Mouse (Mus musculus): Measurements from ENCODE around the gene Gzmm. TPM values are rescaled to one million over a fixed set of nuclear protein-coding genes. Genes with fewer than 3 reads are reported as not detected.
"Not testable (repeated sequence)": the region's sequence is repeated elsewhere in the genome, so short reads cannot be mapped to it uniquely, and the experiment has no call there.

Gene Gzmm
- polyA plus RNA-seq, 1 experiment from 2014 or later = not detected

- peaks cover 44% of the 10 kb centered on the region for H3K36me3 ChIP-seq (ENCODE audit: inconsistent target)
- no peak overlapping the region for H3K27ac ChIP-seq
- H3K4me3 ChIP-seq (ENCODE audit: inconsistent target) = no peak overlapping the region
- H3K79me2 ChIP-seq (ENCODE audit: inconsistent target) = peaks cover 46% of the 10 kb centered on the region
- WGBS (ENCODE audit: missing documents) = 94% methylated on average over 2 of the region's 2 CpGs
Observed at GRCm38 (mm10) chr10:79686219-79686618, 2.6 kb upstream of the Gzmm start.

DNA sequence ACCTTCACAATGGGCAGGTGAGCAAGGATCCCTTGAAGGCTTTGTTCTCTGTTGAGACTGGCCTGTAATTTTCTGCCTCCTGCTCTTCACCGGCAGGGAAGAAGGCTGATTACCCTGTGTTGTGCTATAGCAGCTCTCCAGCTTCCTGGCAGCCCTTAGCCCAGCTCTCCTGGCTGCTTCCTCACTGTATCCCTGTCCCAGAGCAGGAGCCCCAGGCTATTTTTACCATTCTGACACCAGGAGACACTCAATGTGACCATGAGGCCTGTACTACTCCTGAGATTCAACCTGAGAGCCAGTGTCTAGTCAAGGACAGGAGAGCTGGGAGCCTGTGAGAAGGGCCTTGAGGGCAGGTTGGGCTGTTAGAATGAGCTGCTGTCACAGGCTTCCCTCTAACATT is 2.1 kb upstream of the Gzmm start:
- WGBS (ENCODE audit: missing documents) = 100% methylated on average over 1 of the region's 1 CpGs
- H3K27ac ChIP-seq = no peak overlapping the region
- H3K36me3 ChIP-seq (ENCODE audit: inconsistent target) = peaks cover 44% of the 10 kb centered on the region
- no peak overlapping the region for H3K4me3 ChIP-seq (ENCODE audit: inconsistent target)
- peaks cover 46% of the 10 kb centered on the region for H3K79me2 ChIP-seq (ENCODE audit: inconsistent target)

- Histone ChIP-seq H3K36me3 (ENCODE audit: inconsistent target) (peaks cover 44% of the 10 kb centered on the region), H3K79me2 (ENCODE audit: inconsistent target) (peaks cover 43% of the 10 kb centered on the region), H3K4me3 (ENCODE audit: inconsistent target) (no peak overlapping the region), H3K27ac (no peak overlapping the region)
- WGBS (ENCODE audit: missing documents) = 99% methylated on average over 6 of the region's 6 CpGs
Observed at GRCm38 (mm10) chr10:79687513-79687912, 1.3 kb upstream of the Gzmm start.

GRCm38 (mm10) chr10:79689178-79689577 is 358 bp downstream of the Gzmm start:
- no peak overlapping the region for H3K4me3 ChIP-seq (ENCODE audit: inconsistent target)
- peaks cover 27% of the 10 kb centered on the region for H3K79me2 ChIP-seq (ENCODE audit: inconsistent target)
- 100% methylated on average over 3 of the region's 3 CpGs for WGBS (ENCODE audit: missing documents)
- peaks cover 44% of the 10 kb centered on the region for H3K36me3 ChIP-seq (ENCODE audit: inconsistent target)
- no peak overlapping the region for H3K27ac ChIP-seq

GRCm38 (mm10) chr10:79691986-79692548 is 3.2 kb downstream of the Gzmm start:
- H3K27ac ChIP-seq = no peak overlapping the region
- H3K4me3 ChIP-seq (ENCODE audit: inconsistent target) = no peak overlapping the region
- no peaks in the 10 kb centered on the region for H3K79me2 ChIP-seq (ENCODE audit: inconsistent target)
- WGBS (ENCODE audit: missing documents) = 94% methylated on average over 1 of the region's 2 CpGs
- H3K36me3 ChIP-seq (ENCODE audit: inconsistent target) = peaks cover 18% of the 10 kb centered on the region; the same call in 1 of the 2 replicates

- H3K27ac ChIP-seq = no peak overlapping the region
- WGBS (ENCODE audit: missing documents) = 91% methylated on average over 12 of the region's 12 CpGs
- peaks cover 2% of the 10 kb centered on the region; the same call in 1 of the 2 replicates for H3K36me3 ChIP-seq (ENCODE audit: inconsistent target)
- no peaks in the 10 kb centered on the region for H3K79me2 ChIP-seq (ENCODE audit: inconsistent target)
- no peak overlapping the region for H3K4me3 ChIP-seq (ENCODE audit: inconsistent target)
Observed at GRCm38 (mm10) chr10:79693580-79694378, 5.0 kb downstream of the Gzmm start.

DNA sequence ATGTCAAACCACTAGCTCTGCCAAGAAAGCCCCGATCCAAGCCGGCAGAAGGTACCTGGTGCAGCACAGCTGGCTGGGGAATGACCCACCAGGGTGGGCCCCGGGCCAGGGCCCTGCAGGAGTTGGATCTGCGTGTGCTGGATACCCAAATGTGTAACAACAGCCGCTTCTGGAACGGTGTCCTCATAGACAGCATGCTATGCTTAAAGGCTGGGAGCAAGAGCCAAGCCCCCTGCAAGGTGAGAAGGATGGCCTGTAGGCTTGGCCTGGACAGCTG is 5.5 kb downstream of the Gzmm start:
- Histone ChIP-seq H3K36me3 (ENCODE audit: inconsistent target) (no peaks in the 10 kb centered on the region), H3K79me2 (ENCODE audit: inconsistent target) (no peaks in the 10 kb centered on the region)
- 98% methylated on average over 6 of the region's 6 CpGs for WGBS (ENCODE audit: missing documents)

GRCm38 (mm10) chr10:79695231-79696128 is 6.7 kb downstream of the Gzmm start:
- Histone ChIP-seq H3K36me3 (ENCODE audit: inconsistent target) (no peaks in the 10 kb centered on the region), H3K4me3 (ENCODE audit: inconsistent target) (no peak overlapping the region), H3K27ac (no peak overlapping the region), H3K79me2 (ENCODE audit: inconsistent target) (no peaks in the 10 kb centered on the region)
- WGBS (ENCODE audit: missing documents) = 67% methylated on average over 13 of the region's 13 CpGs

More for the DNA sequence above, 5.5 kb downstream of the Gzmm start:
- no peak overlapping the region for H3K4me3 ChIP-seq (ENCODE audit: inconsistent target)
- no peak overlapping the region for H3K27ac ChIP-seq

- WGBS (ENCODE audit: missing documents) = 75% methylated on average over 9 of the region's 9 CpGs
- no peak overlapping the region for H3K27ac ChIP-seq
- H3K4me3 ChIP-seq (ENCODE audit: inconsistent target) = no peak overlapping the region
Observed at GRCm38 (mm10) chr10:79696129-79696651, 7.4 kb downstream of the Gzmm start.

DNA sequence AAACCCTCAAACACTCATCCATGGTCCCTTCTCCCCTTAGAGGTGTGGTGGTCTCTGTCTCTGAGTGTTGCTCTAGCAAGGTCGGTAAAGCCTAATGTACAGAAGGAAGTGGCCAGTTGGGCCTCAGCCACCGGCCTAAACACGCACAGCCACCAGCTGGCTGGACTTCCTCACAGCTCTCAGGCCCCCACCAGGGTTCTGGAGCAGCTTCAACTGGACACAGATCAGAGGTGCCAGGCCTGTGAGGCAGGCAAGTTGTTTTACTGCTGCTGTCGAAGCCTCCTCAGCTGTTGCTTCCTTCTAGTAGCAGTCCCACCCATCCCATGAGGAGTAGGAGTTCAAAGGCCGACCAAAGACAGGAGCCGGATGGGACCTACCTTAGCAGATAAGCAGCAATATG is 9.1 kb downstream of the Gzmm start:
- no peak overlapping the region for H3K4me3 ChIP-seq (ENCODE audit: inconsistent target)
- no peak overlapping the region for H3K27ac ChIP-seq
- no peaks in the 10 kb centered on the region for H3K36me3 ChIP-seq (ENCODE audit: inconsistent target)
- WGBS (ENCODE audit: missing documents) = 69% methylated on average over 6 of the region's 6 CpGs
- no peaks in the 10 kb centered on the region for H3K79me2 ChIP-seq (ENCODE audit: inconsistent target)

More at GRCm38 (mm10) chr10:79696129-79696651, 7.4 kb downstream of the Gzmm start:
- Histone ChIP-seq H3K79me2 (ENCODE audit: inconsistent target) (no peaks in the 10 kb centered on the region), H3K36me3 (ENCODE audit: inconsistent target) (no peaks in the 10 kb centered on the region)

DNA sequence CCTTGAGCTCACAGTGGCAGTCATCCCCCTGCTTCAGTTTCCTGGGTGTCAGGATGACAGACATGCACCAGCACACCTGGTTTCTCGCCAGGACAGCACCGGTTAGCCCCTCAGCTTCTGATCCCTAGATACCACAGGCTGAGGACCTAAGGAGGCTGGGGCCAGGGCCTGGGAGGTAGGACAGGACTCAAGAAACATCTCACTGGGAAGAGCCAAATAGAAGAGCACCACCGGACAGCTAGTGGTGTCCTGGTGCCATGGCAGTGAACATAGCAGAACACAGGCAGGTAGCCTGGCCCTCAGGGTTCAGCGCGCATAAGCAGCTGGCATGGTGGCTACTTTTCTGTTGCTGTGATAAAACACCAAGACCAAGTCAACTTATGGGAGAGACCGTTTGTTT is 9.6 kb downstream of the Gzmm start:
- Histone ChIP-seq H3K4me3 (ENCODE audit: inconsistent target) (no peak overlapping the region), H3K27ac (no peak overlapping the region), H3K79me2 (ENCODE audit: inconsistent target) (no peaks in the 10 kb centered on the region), H3K36me3 (ENCODE audit: inconsistent target) (no peaks in the 10 kb centered on the region)
- 93% methylated on average over 6 of the region's 6 CpGs for WGBS (ENCODE audit: missing documents)

- Histone ChIP-seq H3K36me3 (ENCODE audit: inconsistent target) (no peaks in the 10 kb centered on the region), H3K4me3 (ENCODE audit: inconsistent target) (no peak overlapping the region), H3K27ac (no peak overlapping the region), H3K79me2 (ENCODE audit: inconsistent target) (peaks cover 13% of the 10 kb centered on the region)
- WGBS (ENCODE audit: missing documents) = 74% methylated on average over 7 of the region's 7 CpGs
Observed at GRCm38 (mm10) chr10:79700676-79701075, 11.9 kb downstream of the Gzmm start.

- 88% methylated on average over 10 of the region's 10 CpGs for WGBS (ENCODE audit: missing documents)
- Histone ChIP-seq H3K36me3 (ENCODE audit: inconsistent target) (no peaks in the 10 kb centered on the region), H3K79me2 (ENCODE audit: inconsistent target) (peaks cover 22% of the 10 kb centered on the region), H3K27ac (no peak overlapping the region), H3K4me3 (ENCODE audit: inconsistent target) (no peak overlapping the region)
Observed at GRCm38 (mm10) chr10:79701443-79702129, 12.8 kb downstream of the Gzmm start.

DNA sequence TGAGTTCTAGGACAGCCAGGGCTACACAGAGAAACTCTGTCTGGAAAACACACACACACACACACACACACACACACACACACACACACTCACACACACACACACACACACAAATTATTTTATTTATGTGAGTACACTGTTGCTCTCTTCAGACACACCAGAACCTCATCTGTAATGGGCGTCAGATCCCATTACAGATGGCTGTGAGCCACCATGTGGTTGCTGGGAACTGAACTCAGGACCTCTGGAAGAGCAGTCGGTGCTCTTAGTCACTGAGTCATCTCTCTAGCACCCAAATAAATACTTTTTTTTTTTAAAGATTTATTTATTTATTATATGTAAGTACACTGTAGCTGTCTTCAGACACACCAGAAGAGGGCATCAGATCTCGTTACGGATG is 14.2 kb downstream of the Gzmm start:
- not testable (repeated sequence) for H3K4me3 ChIP-seq (ENCODE audit: inconsistent target); H3K36me3 ChIP-seq (ENCODE audit: inconsistent target); H3K27ac ChIP-seq
- WGBS (ENCODE audit: missing documents) = 80% methylated on average over 2 of the region's 4 CpGs
- H3K79me2 ChIP-seq (ENCODE audit: inconsistent target) = peaks cover 36% of the 10 kb centered on the region

All from macrophage (primary cell).